Mouse (Mus musculus) inflammation-experienced regulatory T-cells, adult 6 months (primary cell): ENCODE results near the gene Zfp174. TPM values are rescaled to one million over a fixed set of nuclear protein-coding genes. Genes with fewer than 3 reads are reported as not detected.
"Not testable (repeated sequence)": the region's sequence is repeated elsewhere in the genome, so short reads cannot be mapped to it uniquely, and the experiment has no call there.

Source experiments
- ATAC-seq: one replicate; pipeline ENCODE4 v1.8.0; 2017
- polyA plus RNA-seq, 3 experiments: library from polyadenylated mRNA; unstranded; fragments of 100-300 nt; shearing (Covaris generic); gene quantifications; one replicate each; pipeline ENCODE4 v1.2.1; 2017

Zfp174 gene
- under 1 TPM; 0.48 to 0.80 (median 0.52) TPM for polyA plus RNA-seq

DNA sequence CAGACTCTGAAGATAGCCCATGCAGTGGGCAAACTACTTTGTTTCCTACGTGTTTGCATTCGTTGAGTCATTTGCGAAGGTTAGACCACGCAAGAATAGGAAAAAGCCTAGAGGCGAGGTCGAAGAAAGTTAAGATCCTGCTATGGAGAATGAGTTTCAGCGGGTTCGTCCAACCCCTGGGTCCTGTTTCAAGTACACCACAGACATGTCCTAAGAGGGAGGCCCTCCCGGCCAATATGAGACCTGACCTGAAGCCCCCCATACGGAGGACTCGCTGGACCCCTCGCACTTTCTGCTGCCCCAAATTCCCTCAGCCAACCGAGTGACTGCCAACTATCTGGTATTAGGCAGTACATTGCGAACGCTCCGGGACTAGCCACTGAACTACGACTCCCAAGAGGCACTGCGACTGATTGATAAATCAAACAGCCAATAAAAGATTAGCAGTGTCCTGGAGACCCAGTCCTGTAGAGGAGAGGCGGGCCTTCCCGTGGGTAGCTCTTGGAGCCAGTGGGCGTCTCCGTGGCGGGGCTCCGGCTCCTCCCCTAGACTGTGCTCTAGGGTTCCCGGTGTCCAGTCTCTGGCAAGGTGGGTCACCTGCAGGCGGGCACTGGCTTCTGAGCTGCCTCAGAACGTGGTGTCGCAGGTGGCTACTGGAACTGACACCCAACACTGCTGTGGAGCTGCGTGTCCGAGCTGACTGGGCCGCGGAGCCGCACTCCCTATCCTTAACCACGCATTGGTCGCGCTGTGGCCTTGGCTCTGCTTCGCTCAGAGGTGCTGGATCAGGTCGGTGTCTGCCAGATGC, at the start of gene Zfp174:
TSS of gene Zfp174 (plus strand) at position 558 of the 808 bp plus-strand sequence.
- peak; percentile 100 for ATAC-seq

GRCm38 (mm10) chr16:3808176-3808575, 38.9 kb upstream of the Zfp174 start:
- ATAC-seq = no peak

DNA sequence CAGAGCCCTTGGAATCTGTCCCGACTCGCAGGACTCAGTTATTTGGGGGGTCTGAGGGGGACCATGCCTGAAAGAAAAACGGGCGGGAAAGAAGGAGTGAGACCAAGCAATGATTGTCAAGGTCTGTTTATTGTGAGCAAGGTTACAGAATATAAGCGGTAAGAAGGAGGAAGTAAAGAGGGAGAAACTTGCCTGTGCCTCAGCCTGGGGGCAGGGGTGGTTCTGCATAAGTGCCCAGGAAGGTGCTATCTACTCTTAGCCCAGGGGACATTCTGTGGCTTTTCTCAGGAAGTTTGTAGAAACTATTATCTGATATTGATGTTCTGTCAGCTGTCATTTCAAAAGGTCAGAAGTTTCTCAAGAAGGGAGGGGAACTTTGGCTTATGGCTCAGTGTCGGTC, 32.4 kb upstream of the Zfp174 start:
- not testable (repeated sequence) for ATAC-seq

DNA sequence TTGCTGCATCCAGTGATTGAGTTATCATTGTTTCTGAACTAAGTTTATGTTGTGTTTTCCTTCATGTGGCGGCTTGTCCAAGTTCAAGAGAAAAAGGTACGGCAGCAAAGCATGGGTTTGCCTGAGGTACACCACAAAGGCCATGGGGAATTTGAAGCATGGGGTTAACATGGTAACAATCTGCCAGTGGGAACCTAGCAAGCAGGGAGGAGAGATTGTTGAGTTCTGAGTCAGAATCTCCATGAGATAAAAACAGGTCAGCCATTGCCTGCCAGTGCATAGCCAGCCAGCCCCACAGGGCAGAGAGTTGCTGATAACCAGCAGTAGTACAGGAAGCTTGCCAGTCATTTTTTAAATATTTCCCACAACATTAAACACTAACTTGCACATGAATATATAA, 26.9 kb upstream of the Zfp174 start:
- ATAC-seq = no peak

DNA sequence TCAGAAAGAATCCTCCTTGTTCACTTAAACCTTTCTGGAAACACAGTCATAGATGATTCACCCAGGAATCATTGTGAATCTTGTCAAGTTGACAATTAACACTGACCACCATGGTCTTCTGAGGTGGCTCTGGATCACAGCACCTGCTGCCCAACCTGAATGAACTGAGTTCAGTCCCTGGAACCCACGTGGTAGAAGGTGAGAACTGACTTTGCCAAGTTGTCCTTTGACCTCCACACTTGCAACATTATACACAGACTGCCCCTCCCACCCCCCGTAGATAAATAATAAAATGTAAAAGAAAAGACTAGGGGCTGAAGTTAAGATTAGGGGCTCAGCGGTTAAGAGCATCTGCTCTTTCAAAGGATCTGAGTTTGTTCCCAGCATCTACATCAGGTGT, 19.0 kb upstream of the Zfp174 start:
- no peak for ATAC-seq

- ATAC-seq = no peak
Observed at GRCm38 (mm10) chr16:3829727-3830126, 17.3 kb upstream of the Zfp174 start.

- ATAC-seq = no peak
Observed at GRCm38 (mm10) chr16:3830588-3831109, 16.4 kb upstream of the Zfp174 start, which contains the start of gene Olfr15. TSS of gene Olfr15 (plus strand) at chr16:3830878.

DNA sequence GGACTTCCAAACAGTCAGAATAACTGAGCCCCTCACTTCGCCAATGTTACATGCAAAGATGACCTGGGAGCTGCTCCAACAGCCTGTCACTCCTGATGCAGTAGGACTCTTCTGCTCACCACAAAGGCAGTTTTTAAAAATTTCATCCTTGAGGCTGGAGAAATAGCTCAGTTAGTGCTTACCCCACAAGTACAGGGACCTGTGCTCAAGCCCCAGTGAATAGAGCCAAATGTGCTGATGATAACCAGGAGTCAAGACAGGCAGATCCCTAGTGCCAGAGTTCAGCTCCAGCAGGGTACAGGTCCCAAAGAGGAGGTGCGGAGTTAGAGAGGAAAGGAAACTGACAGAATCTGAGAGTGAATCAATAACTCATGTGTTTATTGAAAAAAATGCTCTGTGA, 11.6 kb upstream of the Zfp174 start:
- ATAC-seq = no peak

- peak; percentile 86 for ATAC-seq
Observed at GRCm38 (mm10) chr16:3839157-3839885, 7.7 kb upstream of the Zfp174 start.

DNA sequence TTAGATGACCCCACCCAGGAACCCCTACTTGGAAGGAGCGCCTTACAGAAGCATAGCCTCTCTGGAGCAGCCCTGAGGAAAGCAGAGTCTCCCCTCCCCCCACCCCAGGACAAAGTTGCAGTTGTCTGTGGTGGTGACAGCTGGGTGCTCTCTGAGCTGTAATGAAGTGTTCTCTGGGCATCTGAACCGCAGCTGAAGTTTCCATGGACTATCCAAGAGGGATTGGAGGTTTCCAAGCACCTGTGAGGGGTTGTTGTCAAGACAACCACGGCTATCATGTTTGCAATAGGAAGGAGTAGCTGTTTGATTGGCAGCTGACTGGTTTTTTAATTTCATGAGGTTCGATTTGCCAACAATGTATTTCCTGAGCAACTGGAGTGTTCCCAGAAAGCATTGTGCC, 4.1 kb upstream of the Zfp174 start:
- ATAC-seq = no peak

GRCm38 (mm10) chr16:3843796-3844195, 3.3 kb upstream of the Zfp174 start:
- no peak for ATAC-seq

- no peak for ATAC-seq
Observed at GRCm38 (mm10) chr16:3847871-3848270, 803 bp downstream of the Zfp174 start.

DNA sequence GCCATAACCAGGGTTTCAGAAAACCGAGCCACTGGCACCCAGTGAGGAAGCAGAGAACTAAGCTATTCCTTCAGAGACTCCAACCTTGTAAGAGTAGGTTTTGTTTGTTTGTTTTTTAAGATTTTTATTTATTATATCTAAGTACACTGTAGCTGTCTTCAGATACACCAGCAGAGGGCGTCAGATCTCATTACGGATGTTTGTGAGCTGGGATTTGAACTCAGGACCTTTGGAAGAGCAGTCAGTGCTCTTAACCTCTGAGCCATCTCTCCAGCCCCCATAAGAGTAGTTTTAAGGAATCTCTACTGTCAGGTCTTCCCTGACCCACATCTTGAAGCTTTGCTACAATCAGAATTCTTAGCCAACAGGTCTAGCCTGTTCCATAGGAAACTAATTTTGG, 1.3 kb downstream of the Zfp174 start:
- no peak for ATAC-seq

GRCm38 (mm10) chr16:3851301-3851700, 4.2 kb downstream of the Zfp174 start:
- ATAC-seq = not testable (repeated sequence)

GRCm38 (mm10) chr16:3852586-3852985, 5.5 kb downstream of the Zfp174 start:
- no peak for ATAC-seq

DNA sequence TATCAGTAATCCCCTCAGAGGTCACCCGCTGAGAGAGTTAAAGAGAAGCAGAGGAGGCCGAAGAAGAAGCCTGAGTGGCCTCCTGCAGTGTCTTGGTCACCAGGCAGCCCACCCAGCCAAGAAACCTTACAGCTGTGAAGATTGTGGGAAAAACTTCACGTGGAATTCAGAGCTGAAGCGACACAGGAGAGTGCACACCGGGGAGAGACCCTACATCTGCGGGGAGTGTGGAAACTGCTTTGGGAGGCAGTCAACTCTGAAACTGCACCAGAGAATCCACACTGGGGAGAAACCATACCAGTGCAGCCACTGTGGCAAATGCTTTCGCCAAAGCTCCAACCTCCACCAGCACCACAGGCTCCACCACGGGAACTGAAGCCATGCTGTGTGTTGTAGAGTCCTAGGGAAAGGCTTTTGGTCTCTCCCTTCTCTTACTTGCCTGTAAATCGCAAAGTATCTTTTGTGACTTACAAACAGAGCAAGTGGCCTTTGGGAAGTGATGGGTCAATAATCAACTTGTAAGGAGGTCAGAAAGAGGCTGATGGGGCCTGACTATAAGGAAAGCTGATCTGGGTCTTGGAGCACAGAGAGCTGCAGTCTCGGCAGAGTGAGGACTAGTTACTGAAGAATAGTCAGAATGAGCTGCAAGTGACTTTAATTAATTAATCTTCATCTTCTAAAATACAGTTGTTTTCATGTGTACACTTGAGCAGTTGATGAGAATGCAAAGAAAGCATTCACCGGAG, 7.5 kb downstream of the Zfp174 start:
- ATAC-seq = no peak

GRCm38 (mm10) chr16:3855776-3856175, 8.7 kb downstream of the Zfp174 start:
- no peak for ATAC-seq

DNA sequence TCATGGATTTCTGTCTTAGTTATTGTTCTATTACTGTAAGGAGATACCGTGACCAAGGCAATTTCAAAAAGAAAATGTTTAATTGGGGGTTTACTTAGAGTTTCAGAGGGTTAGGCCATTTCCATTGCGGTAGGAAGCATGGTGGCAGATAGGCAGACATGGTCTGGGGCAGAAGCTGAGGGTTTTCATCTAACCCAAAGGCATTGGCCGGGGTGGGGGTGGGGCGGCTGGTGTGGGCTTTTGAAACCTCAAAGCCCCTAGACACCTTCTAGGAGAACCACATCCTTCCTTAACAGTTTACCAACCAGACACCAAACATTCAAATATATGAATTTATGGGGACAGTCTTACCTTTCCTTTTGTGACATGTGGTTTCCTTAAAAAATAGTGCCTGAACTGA, 12.2 kb downstream of the Zfp174 start:
- no peak for ATAC-seq

DNA sequence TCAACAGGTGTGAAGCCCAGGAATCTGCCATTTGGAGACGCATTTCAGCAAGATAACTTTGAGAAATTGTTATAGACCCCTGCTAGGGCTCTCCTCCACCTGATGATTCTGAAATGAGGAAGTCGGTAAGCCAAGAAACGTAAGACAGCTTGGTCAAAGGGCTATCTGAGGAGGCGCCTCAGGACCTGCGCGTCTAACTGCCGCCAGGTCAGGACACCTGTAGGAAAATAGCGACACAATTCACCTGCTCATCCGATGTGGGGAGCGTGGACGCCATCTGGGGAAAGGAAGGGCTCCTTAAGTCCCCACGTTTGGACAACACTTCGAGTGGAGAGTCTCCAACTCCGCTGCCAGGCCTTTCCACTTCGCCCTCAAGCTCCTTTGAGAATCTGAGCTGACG, 24.7 kb downstream of the Zfp174 start:
- ATAC-seq = no peak

- ATAC-seq = peak; percentile 94
Observed at GRCm38 (mm10) chr16:3872216-3873047, 25.4 kb downstream of the Zfp174 start, which contains the start of gene Naa60. TSS of gene Naa60 (plus strand) at chr16:3872375.

GRCm38 (mm10) chr16:3876346-3876745, 29.3 kb downstream of the Zfp174 start:
- no peak for ATAC-seq
